Mouse (Mus musculus) embryo, embryonic 11 days (tissue): ENCODE measurements around the gene Pex5l.

Experiments used
- DNase-seq: peaks from one replicate; pipeline ENCODE4 v3.0.0-alpha.2; 2015

Gene Pex5l

GRCm38 (mm10) chr3:33142901-33143461 lies at the start of gene Pex5l:
Gene Pex5l (minus strand): TSS chr3:33143247.
- peak; percentile 93 for DNase-seq

GRCm38 (mm10) chr3:33165186-33165585 lies 22.1 kb upstream of the Pex5l start:
- DNase-seq: peak; percentile 29

GRCm38 (mm10) chr3:33163821-33164220 lies 20.8 kb upstream of the Pex5l start:
- DNase-seq: no peak

DNA sequence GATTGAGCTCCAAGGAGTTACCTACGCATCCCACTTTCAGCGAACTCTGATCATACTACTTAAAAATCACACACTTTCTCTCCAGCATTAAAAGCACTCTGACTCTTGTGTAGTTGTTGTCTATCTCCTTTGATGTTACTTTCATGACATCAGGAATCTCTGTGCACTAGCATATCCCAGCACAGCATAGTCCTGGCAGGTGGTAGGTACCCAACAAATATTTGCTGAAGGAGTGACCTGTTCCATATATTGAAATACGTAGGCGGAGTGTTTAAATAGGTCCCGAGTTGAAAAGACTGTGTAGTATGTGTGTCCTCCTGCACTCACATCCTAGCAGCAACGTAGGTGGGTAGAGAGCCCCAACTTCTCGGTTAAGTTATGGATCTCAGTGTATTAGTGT lies 545 bp upstream of the Pex5l start:
- no peak for DNase-seq

DNA sequence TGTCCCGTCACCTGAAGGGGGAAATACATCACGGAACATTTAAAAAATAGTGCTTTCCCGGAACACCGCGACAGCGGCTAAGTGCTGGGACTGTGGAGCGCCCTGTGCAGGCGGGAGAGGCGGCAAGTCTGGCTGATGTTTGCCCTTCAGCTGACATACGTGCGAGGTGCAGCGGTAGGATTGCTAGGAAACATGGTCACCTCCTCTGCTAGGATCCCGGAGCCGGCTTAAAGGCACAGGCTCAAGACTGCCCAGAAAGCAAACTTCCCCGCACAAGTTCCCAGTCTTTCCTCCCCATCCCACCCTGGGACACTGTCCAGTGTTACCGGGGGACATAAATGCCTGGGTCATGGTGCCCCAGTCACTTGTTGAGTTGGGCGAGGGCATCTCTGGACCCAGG lies 649 bp downstream of the Pex5l start:
- DNase-seq: peak; percentile 47

DNA sequence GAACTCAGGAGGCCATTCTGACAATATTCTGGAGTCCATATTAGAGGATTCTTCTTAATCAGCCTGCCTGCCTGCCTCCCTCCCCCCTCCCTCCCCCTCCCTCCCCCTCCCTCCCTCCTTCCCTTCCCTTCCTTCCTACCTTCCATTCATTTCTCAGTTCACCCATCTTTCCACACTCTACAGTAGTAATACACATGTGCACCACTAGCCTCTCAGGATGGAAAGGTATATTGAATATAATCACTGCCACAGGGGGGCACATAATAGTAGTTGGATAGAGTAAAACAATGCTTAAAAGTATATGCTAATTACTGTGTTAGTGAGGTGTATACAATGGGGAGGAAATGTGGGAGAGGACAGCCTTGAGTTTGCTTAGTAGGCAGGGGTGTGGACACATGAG lies 13.1 kb downstream of the Pex5l start:
- DNase-seq: no peak

- no peak for DNase-seq
Measured at GRCm38 (mm10) chr3:33124796-33125195, 18.3 kb downstream of the Pex5l start.

GRCm38 (mm10) chr3:33105785-33106184 lies 37.3 kb downstream of the Pex5l start:
- no peak for DNase-seq

DNA sequence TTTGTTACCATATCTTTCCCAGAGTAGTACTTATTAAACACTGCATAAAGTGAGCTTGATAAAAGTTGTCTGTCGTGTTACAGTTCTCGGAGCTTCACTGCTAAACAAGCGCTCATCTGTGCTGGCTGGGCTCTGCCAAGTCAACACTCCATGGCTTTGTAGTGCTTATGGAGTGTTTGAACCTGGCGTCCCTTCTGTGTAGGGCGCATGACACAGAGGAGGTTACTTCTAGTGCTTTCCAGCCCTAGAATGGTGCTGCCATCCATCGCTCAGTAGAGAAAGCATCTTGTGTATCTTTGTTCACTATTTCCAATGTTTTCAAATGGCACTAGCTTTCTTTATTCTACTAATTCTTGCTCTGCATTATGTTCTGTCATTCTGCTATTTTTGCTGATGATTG lies 39.5 kb downstream of the Pex5l start:
- DNase-seq: no peak

- no peak for DNase-seq
Measured at GRCm38 (mm10) chr3:33098550-33099295, 44.3 kb downstream of the Pex5l start.

DNA sequence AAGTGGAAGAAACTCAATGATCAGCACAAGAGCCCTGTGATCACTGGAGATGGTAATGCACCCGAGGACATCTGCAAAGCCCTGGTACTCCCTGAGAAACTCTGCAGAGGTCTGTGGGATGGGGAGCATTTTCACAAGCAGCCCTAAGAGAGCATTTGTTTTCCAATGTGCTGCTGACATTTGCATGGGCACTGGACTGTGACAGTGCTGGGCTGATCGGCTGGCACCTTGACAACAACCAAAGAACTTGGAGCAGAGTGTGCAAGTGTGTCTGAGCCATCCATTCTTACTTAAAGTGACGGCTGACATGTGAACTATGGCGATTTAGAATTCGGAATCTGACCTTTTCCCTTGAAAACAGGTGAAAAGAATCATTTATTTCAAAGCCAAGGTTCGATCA lies 49.4 kb downstream of the Pex5l start:
- no peak for DNase-seq

DNA sequence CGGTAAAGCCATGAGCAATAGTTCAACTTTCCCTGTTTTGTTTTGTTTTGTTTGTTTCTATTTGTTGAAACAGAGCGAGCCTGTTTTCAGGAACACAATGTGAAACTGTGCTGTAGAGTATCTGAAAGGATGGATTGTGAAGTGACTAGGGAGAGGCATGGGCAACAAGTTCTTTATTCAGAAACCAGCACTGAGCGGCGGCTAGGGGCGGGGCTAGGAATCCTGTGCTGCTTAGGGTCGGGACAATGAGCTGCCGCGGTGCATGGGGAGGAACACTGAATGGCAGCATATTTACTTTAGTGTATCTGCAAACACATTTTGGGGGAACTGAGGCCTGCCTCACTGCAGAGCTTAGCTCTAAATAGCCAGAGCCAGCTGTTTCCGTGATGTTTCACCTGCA lies 53.0 kb downstream of the Pex5l start:
- peak; percentile 69 for DNase-seq

GRCm38 (mm10) chr3:33089470-33089869 lies 53.6 kb downstream of the Pex5l start:
- DNase-seq: no peak

DNA sequence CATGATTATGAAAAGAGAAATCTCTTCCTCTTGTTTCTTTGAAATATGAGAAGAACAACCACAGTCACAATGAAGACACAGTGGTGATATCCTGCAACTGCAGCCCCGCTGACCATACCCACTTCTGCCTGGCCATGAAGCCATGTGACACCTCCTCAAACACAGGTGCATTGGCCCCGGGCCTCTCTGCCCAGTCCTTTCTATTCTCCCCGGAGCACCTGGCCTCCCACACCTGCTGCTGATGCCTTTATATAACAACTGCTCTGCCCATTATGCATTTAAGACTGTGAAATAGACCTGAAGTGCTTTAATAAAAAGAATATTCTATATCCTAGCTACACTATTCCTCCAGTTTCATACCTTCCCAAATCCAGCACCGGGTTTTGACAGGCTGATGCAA lies 54.8 kb downstream of the Pex5l start:
- DNase-seq: no peak

DNA sequence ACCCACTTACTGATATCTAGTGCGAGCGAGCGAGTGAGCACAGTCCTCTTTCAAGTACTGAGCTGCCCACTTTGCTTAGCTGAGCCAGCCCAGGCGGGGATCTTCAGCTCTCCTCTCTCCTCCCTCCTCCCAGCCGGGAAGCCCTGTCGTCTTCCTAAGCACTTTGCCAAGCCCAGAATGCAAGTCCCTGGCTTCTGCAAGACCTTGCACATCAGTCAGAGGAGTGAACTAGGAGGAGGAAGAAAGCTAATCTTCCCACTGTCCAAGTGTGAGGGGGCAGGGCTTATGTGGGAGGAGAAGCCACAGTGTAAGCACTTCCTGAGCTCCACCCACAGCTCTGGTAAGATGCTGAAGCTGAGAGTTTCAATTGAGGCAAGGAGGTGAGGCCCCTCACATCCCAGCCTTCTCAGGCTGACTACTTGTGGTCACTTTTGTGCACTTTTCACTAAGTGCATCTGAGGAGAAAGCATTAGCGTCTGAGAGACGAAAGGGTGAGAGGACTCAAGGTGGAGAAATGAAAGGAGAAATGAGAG lies 60.2 kb downstream of the Pex5l start:
- DNase-seq: peak; percentile 37

GRCm38 (mm10) chr3:33081793-33082192 lies 61.3 kb downstream of the Pex5l start:
- DNase-seq: no peak

DNA sequence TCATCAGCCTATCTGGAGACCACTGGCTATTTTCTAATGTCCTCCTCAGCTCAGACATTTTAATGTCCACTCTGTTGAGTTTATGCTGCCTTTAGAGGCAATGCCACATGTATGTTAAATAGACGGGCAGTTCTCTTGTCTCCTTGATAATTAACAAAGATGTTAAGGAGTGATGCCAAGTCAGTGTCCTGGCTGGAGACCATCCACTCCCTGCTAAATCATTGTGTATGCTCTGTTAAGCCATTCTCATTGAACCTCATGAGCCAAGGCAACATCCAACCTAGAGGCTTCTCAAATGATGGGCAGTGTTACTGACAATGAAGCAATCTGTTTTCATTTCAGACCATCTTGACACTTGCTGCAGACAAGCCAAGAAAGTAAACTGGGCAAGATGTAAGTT lies 63.4 kb downstream of the Pex5l start:
- no peak for DNase-seq

GRCm38 (mm10) chr3:33079171-33079570 lies 63.9 kb downstream of the Pex5l start:
- DNase-seq: no peak

- DNase-seq: no peak
Measured at GRCm38 (mm10) chr3:33075696-33076095, 67.4 kb downstream of the Pex5l start.

DNA sequence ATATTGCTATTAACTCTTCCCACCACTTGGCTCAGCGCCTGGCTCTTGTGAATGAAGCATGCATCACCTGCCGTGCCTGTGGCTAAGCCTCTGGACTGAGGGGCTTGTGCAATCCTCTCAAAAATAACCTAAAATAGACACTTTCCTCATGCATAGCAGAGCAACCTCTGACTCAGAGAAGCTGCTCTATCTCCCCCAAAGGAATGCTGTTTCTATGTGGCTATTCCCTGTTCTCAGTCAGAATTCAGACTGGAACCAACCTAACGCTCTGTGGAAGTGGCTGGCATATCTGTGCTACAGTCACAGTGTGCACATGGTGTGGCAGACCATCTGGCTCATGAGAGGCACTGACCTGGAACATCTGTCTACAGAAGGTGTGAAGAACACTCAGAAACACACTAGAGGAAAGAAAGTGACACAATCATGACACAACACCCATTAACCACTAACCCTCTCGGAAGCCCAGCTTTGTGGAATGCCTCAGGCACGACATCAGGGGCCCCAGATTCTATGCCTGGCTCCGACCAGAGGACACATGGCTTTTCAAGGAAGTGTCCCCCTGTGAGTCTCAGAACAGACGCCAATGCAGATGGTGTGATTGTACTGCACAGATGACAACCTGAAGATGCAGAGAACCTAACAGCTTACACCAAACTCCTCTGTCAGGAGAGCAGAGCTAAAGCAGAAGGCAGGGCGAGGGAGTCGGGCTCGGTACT lies 68.6 kb downstream of the Pex5l start:
- no peak for DNase-seq

GRCm38 (mm10) chr3:33073905-33074265 lies 69.2 kb downstream of the Pex5l start:
- DNase-seq: no peak

- DNase-seq: no peak
Measured at GRCm38 (mm10) chr3:33070771-33071170, 72.3 kb downstream of the Pex5l start.

- DNase-seq: no peak
Measured at GRCm38 (mm10) chr3:33068146-33068545, 74.9 kb downstream of the Pex5l start.

DNA sequence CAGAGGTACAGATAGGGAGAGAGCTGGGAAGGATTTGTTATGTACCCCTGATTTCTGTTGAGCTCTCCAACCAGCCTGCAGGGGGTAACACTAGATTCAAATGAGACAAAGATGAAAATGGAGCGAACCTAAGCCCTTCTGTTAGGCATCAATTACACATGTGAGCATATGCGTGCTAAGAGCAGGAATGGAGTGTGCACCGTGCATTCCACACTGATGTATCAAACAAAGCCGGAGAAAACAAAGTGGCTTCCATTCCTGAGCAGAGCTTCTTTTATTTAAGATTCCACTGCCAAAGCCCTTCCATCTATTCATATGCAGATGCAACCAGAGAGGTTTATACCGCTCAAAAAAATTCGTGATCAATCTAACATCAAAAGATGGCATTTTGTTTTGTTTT lies 79.5 kb downstream of the Pex5l start:
- no peak for DNase-seq
